Mouse (Mus musculus) forebrain, embryonic 14.5 days (tissue): Measurements from ENCODE around the gene Otulin. TPM values are rescaled to one million over a fixed set of nuclear protein-coding genes. Genes with fewer than 3 reads are reported as not detected.
A peak's percentile ranks its signal among the peaks of the same experiment; 100 is the strongest.

ENCODE experiments used
- ATAC-seq: fragments of 200-750 bp; cut with Nextera tagmentation; 2 replicates; pipeline ENCODE4 v1.8.0; 2017; ENCODE audit warnings: mild to moderate bottlenecking, moderate library complexity
- DNase-seq: peaks from one replicate; pipeline ENCODE4 v3.0.0-alpha.2; 2015; ENCODE audit warnings: low spot score
- H3K27ac ChIP-seq: fragments of 300-500 bp; sonication (generic); 2 replicates; pipeline ENCODE4 v1.5.1; 2014; ENCODE audit warnings: low read depth, mild to moderate bottlenecking, control low read depth, low read length, moderate library complexity
- H3K27me3 ChIP-seq: fragments of 300-500 bp; sonication (generic); replicated peaks from 2 replicates; pipeline ENCODE4 v1.6.1; 2014; ENCODE audit warnings: low read length, control low read depth, mixed read lengths; ENCODE audit not compliant: control insufficient read depth, insufficient read depth
- H3K36me3 ChIP-seq: fragments of 300-500 bp; sonication (generic); 2 replicates; pipeline ENCODE4 v1.6.1; 2014; ENCODE audit warnings: low read length, control low read depth; ENCODE audit not compliant: control insufficient read depth, insufficient read depth
- H3K4me1 ChIP-seq: fragments of 300-500 bp; sonication (generic); 2 replicates; pipeline ENCODE4 v1.6.1; 2014; ENCODE audit warnings: antibody characterized with exemption, low read length, control low read depth; ENCODE audit not compliant: control insufficient read depth, insufficient read depth
- H3K4me2 ChIP-seq: fragments of 300-500 bp; sonication (generic); 2 replicates; pipeline ENCODE4 v1.6.1; 2014; ENCODE audit warnings: mild to moderate bottlenecking, control low read depth, low read length
- H3K4me3 ChIP-seq: fragments of 300-500 bp; sonication (generic); 2 replicates; pipeline ENCODE4 v1.5.1; 2014; ENCODE audit warnings: low read depth, low read length, control low read depth
- H3K9ac ChIP-seq: fragments of 300-500 bp; sonication (generic); 2 replicates; pipeline ENCODE4 v1.6.1; 2014; ENCODE audit warnings: mild to moderate bottlenecking, low read length, control low read depth, moderate library complexity
- H3K9me3 ChIP-seq: fragments of 300-500 bp; sonication (generic); replicated peaks from 2 replicates; pipeline ENCODE4 v1.6.1; 2016; ENCODE audit warnings: low read length, control low read depth, mixed read lengths; ENCODE audit not compliant: control insufficient read depth
- WGBS: fragments of 180-500 bp; shearing (Covaris S2); extraction: QIAGEN DNeasy Blood & Tissue Kit; methylation state at CpG from one replicate; pipeline ENCODE4 v1.1.7; 2014; 5-methylcytosine and 5-hydroxymethylcytosine counted together
- microRNA-seq: library from miRNA; unstranded; fragments of <30 nt; microRNA quantifications from one replicate; pipeline ENCODE4, GENCODE M21; 2016
- polyA plus RNA-seq: library from polyadenylated mRNA; unstranded; fragments of >200 nt; fragmentation: Nextera tagmentation; extraction: Ambion mirVana; gene quantifications from 2 replicates; pipeline ENCODE4 v1.2.1, GENCODE M21; 2014

Gene Otulin
- polyA plus RNA-seq, 1 experiment from 2014 or later: 36.0 TPM

DNA sequence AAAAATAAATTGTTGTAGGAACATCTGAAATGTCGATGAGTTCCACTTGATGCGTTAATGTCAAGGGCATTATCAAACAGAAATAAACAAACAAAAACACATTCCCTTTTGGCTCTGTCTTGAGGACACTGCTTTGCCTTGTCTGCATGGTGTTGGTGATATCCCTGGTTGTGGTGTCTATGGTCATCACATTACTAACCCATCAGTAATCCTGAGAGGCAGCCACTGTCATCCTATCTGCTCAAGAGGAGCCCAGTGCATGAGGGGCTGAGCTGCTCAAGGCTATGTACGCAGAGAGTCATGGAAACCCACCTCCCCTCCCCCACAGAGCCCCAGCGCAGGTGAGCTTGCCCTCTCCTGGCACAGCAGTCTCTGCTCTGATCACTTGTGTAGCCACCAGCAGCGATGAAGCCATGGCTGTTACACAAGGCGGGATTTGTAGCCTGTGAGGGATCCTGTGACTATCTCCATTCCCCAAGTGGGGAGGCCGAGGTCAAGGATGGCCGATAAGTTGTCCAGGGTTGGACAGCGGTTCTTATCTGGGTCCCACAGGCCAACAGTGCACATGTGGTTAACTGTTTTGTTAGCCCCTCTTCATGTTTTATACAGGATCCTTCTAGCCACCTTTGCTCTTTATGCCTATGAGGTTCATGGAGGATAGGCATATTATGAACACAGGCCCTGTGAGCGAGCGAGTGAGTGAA is 133.7 kb downstream of the Otulin start:
- Histone ChIP-seq H3K4me3 (no peak overlapping the region), H3K9ac (no peak overlapping the region), H3K36me3 (no peaks in the 10 kb centered on the region), H3K4me1 (peaks cover 6% of the 10 kb centered on the region; the same call in 1 of the 2 replicates), H3K27me3 (no peaks in the 10 kb centered on the region), H3K9me3 (no peaks in the 10 kb centered on the region), H3K27ac (no peak overlapping the region), H3K4me2 (no peak overlapping the region)
- 88% methylated on average over 11 of the region's 11 CpGs for WGBS
- no peak for DNase-seq
- ATAC-seq: no peak

DNA sequence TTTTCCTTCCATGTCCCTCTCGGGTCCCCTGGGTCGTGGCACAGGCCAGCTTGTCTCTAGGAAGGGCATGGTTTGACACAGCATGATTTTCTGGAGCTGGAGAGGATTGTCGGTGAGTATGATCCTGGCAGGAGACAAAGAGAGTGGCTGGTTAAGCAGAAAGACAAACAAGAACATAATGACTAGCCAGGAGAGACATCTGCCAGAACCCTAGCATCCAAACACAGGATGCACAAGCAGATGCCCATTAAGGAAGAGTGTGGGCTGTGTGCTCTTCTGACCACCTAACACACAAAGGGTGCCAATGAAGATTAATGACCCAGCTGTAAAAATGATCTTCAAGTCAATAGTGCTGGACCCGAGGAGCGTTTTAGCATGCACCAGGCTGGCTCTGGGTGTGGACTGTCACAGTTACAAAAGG is 134.5 kb downstream of the Otulin start:
- peaks cover 6% of the 10 kb centered on the region; the same call in 1 of the 2 replicates for H3K4me1 ChIP-seq
- H3K4me3 ChIP-seq: no peak overlapping the region
- H3K36me3 ChIP-seq: no peaks in the 10 kb centered on the region
- H3K9me3 ChIP-seq: no peaks in the 10 kb centered on the region
- peak overlapping the region; percentile 27; the same call in 1 of the 2 replicates for H3K27ac ChIP-seq
- no peak overlapping the region for H3K9ac ChIP-seq
- no peak for DNase-seq
- no peak overlapping the region for H3K4me2 ChIP-seq
- no peaks in the 10 kb centered on the region for H3K27me3 ChIP-seq
- 0 out of 2 replicates have a peak, but pooled peaks have one; percentile 18 for ATAC-seq
- 55% methylated on average over 5 of the region's 5 CpGs for WGBS

DNA sequence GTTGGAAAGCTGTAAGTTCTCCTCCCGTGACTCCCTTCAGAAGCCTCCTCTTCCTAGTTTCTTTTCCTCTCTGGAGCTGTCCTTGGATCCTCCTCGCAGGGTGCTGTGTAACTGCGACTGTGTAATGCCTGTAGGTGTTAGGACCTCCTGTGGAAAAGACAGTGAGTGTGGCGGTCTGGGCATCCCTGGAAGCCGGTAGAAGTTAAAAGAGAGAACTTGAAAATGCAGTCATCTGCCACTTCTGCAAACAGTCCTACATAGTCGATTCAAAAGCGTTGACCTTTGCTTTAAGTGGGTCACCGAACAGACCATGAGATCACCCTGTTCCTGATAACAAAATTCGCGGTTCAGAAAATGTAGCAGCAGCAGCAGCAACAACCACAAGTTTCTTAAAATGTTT is 137.0 kb downstream of the Otulin start:
- peaks cover 6% of the 10 kb centered on the region; the same call in 1 of the 2 replicates for H3K4me1 ChIP-seq
- 57% methylated on average over 10 of the region's 10 CpGs for WGBS
- H3K27me3 ChIP-seq: no peaks in the 10 kb centered on the region
- H3K4me3 ChIP-seq: no peak overlapping the region
- no peak overlapping the region for H3K27ac ChIP-seq
- ATAC-seq (no peak), DNase-seq (no peak)
- no peak overlapping the region for H3K4me2 ChIP-seq
- H3K9ac ChIP-seq: no peak overlapping the region
- H3K9me3 ChIP-seq: no peaks in the 10 kb centered on the region
- no peaks in the 10 kb centered on the region for H3K36me3 ChIP-seq

DNA sequence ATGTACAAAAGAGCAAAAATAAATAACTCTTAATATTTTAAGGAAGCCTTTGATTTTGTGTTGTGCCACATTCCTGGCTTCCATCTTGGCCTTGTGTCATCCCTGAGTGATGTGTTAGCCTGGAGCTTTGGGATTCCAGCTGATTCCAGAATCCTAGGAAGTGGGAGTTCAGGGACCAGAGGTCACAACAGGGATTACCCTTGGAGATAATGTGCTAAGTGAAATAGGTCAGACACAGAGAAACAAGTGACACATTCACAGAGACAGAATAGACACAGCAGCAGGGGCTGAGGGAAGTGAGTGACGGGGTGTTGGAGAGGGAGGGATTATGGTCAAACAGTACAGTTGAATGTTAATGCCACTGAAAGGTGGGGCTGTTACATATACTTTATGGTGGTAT is 137.8 kb downstream of the Otulin start:
- DNase-seq (no peak), ATAC-seq (no peak)
- peaks cover 10% of the 10 kb centered on the region for H3K4me1 ChIP-seq
- H3K27ac ChIP-seq: no peak overlapping the region
- no peak overlapping the region for H3K4me2 ChIP-seq
- no peak overlapping the region for H3K9ac ChIP-seq
- WGBS: 68% methylated on average over 1 of the region's 1 CpGs
- no peak overlapping the region for H3K4me3 ChIP-seq
- no peaks in the 10 kb centered on the region for H3K36me3 ChIP-seq
- H3K27me3 ChIP-seq: no peaks in the 10 kb centered on the region
- H3K9me3 ChIP-seq: no peaks in the 10 kb centered on the region

Small RNA genes within 50 kb of the gene (microRNA-seq; reads per million reads assigned to microRNA genes)
- not detected for gene Mir7117

Other genes starting within 250 kb of the Otulin start
- gene Ank, start 164.0 kb downstream of the Otulin start, polyA plus RNA-seq: 13.7 and 13.9 TPM in 2 replicates
- gene Otulinl, start 50.9 kb upstream of the Otulin start, polyA plus RNA-seq: 13.2 and 14.2 TPM in 2 replicates